Mouse (Mus musculus): Measurements from ENCODE around the gene D2hgdh.

Gene D2hgdh

GRCm38 (mm10) chr1:93824609-93825008 lies at the start of gene D2hgdh:
Gene D2hgdh (plus strand): TSS chr1:93824909.
- DNase-seq = no peak

GRCm38 (mm10) chr1:93776686-93777085 lies 48.0 kb upstream of the D2hgdh start:
- DNase-seq = no peak

GRCm38 (mm10) chr1:93786912-93787311 lies 37.8 kb upstream of the D2hgdh start:
- DNase-seq = no peak

GRCm38 (mm10) chr1:93794526-93794925 lies 30.2 kb upstream of the D2hgdh start:
- no peak for DNase-seq

GRCm38 (mm10) chr1:93795886-93796285 lies 28.8 kb upstream of the D2hgdh start:
- DNase-seq = no peak

- peak; percentile 62 for DNase-seq
Measured at GRCm38 (mm10) chr1:93800670-93801503, 23.8 kb upstream of the D2hgdh start.

- peak; percentile 96 for DNase-seq
Measured at GRCm38 (mm10) chr1:93801741-93802238, 22.9 kb upstream of the D2hgdh start, which contains the start of gene Dtymk. Gene Dtymk (minus strand): TSS chr1:93801934.

GRCm38 (mm10) chr1:93802771-93803170 lies 21.9 kb upstream of the D2hgdh start:
- no peak for DNase-seq

- peak; percentile 99 for DNase-seq
Measured at GRCm38 (mm10) chr1:93803556-93804507, 20.9 kb upstream of the D2hgdh start, which contains the start of gene Ing5. Gene Ing5 (plus strand): TSS chr1:93803965.

GRCm38 (mm10) chr1:93804818-93805217 lies 19.9 kb upstream of the D2hgdh start:
- DNase-seq = no peak

- DNase-seq = peak; percentile 68
Measured at GRCm38 (mm10) chr1:93805221-93805951, 19.3 kb upstream of the D2hgdh start.

- no peak for DNase-seq
Measured at GRCm38 (mm10) chr1:93808871-93809270, 15.8 kb upstream of the D2hgdh start.

- DNase-seq = no peak
Measured at GRCm38 (mm10) chr1:93810011-93810410, 14.7 kb upstream of the D2hgdh start.

- DNase-seq = peak; percentile 57
Measured at GRCm38 (mm10) chr1:93811495-93812039, 13.1 kb upstream of the D2hgdh start.

GRCm38 (mm10) chr1:93817823-93818532 lies 6.7 kb upstream of the D2hgdh start:
- no peak for DNase-seq

GRCm38 (mm10) chr1:93818722-93819121 lies 6.0 kb upstream of the D2hgdh start:
- no peak for DNase-seq

- DNase-seq = peak; percentile 47
Measured at GRCm38 (mm10) chr1:93823796-93824495, 763 bp upstream of the D2hgdh start.

- peak; percentile 98 for DNase-seq
Measured at GRCm38 (mm10) chr1:93825105-93825674, 481 bp downstream of the D2hgdh start.

GRCm38 (mm10) chr1:93825771-93826539 lies 1.2 kb downstream of the D2hgdh start:
- peak; percentile 72 for DNase-seq

GRCm38 (mm10) chr1:93826540-93826835 lies 1.8 kb downstream of the D2hgdh start:
- peak; percentile 74 for DNase-seq
